Mouse (Mus musculus) brain, embryonic 14.5 days (tissue): ENCODE data around the gene Zscan5b.

Source experiments
- CTCF ChIP-seq: fragments of 200-500 bp; IDR thresholded peaks from 2 replicates; pipeline ENCODE4 v1.5.1; 2012; ENCODE audit warnings: inconsistent platforms, mild to moderate bottlenecking, moderate library complexity, borderline replicate concordance; ENCODE audit not compliant: insufficient read depth, insufficient read length; ENCODE audit errors: extremely low read depth
- POLR2A ChIP-seq: fragments of 200-500 bp; IDR thresholded peaks from 2 replicates; pipeline ENCODE4 v1.6.1; 2012; ENCODE audit warnings: mild to moderate bottlenecking, inconsistent platforms, borderline replicate concordance; ENCODE audit not compliant: poor library complexity, insufficient read depth, insufficient read length, severe bottlenecking; ENCODE audit errors: extremely low read depth

GRCm38 (mm10) chr7:6191376-6191775 lies 30.7 kb upstream of the Zscan5b start:
- TF ChIP-seq CTCF (peak; percentile 75; the same call in 1 of the 2 replicates), POLR2A (no peak)
